In the genomic region with DNA sequence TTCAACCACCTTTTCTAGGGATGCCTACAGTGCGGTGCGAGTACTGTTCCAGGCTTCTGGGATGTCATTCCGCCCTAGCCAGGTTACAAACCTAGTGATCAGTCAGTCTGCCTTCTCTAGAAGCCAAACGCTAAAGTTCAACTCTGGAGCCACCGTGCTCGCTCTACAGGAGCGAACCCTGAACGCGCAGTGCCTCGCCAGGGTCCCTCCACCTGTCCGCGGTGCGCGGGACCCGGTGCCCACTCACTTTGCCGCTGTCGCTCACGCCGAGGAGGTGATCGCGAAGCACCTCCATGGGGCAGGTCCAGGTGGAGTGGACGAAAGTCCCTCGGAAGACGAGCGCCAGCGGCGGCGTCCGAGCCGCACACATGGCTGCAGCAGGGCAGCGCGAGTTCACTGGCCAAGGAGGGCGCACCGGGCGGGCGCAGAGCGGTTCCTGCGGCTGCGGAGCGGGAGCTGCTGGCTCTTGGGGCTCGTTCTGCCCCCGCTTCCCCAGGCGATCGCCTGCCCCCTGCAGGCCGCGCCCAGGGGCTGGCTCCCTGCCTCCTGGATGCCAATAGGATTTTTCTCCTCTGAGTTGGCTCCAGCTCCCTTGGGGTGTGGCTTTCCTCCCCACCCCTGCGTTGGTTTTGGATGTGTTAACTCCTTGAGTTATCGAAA, we compare ENCODE assay signal across 8 mouse cellular contexts. TPM values are rescaled to one million over a fixed set of nuclear protein-coding genes. Genes with fewer than 3 reads are reported as not detected.
DNase-seq lines count a peak whose midpoint lies in the region.

No protein-coding gene starts in this region.

- peaks cover 37% of the 10 kb centered on the region for H3K36me3 ChIP-seq in megakaryocyte, embryonic 14.5 days (replicated peaks; ENCODE audit: low read length)

- DNase-seq in Muller cell, postnatal 12 days (ENCODE audit: inconsistent ontology term): peak; percentile 84
- DNase-seq in embryo, embryonic 10 days (ENCODE audit: low spot score): peak; percentile 63
- DNase-seq in gastrocnemius, postnatal 10 days: peak; percentile 57
- DNase-seq in induced T-regulatory cell, adult 2 months (ENCODE audit: low read depth): peak; percentile 21
- peak; percentile 70 to 84 for DNase-seq in left cerebral cortex, postnatal 10 days (ENCODE audit: extremely low spot score in 1 of 2, low spot score in 2 of 2)
- DNase-seq in right cerebral cortex, postnatal 14 days: peak; percentile 83
- DNase-seq in urinary bladder, postnatal 14 days (ENCODE audit: low spot score): peak; percentile 83

- H3K4me3 ChIP-seq in megakaryocyte, embryonic 14.5 days (replicated peaks): peak overlapping the region; percentile 92

- peaks cover 15% of the 10 kb centered on the region for H3K9me3 ChIP-seq in megakaryocyte, embryonic 14.5 days

- peaks cover 41% of the 10 kb centered on the region for H3K4me1 ChIP-seq in megakaryocyte, embryonic 14.5 days

- intact Hi-C loops in left cerebral cortex, postnatal 10 days (cut with DNase I): loop anchor here (5.0 kb wide), 1 partner anchor 100 kb away; no protein-coding TSS in a partner anchor

- no peaks in the 10 kb centered on the region for H3K27me3 ChIP-seq in megakaryocyte, embryonic 14.5 days (replicated peaks)

RNA-seq across cellular contexts. Expression of a gene that starts 1.0 kb away (rescaled TPM):
- 1 to 10 TPM; 2.3 to 3.6 TPM for total RNA-seq in gastrocnemius, postnatal 10 days (2021)
- total RNA-seq in left cerebral cortex, postnatal 10 days (2021): 100 to 1,000 TPM; 250 to 256 TPM
- polyA plus RNA-seq in megakaryocyte, embryonic 14.5 days (2012; ENCODE audit: insufficient read depth, low replicate concordance): 2.8 and 4.7 TPM in 2 replicates

Comparison
In these comparisons a context has a peak if more than half of its experiments do, and no peak if none do; other contexts are left out.
1. Peak in every context shown above with its lines: DNase-seq and H3K4me3 ChIP-seq.
2. DNase-seq: peak in every context shown above with its lines; median percentile 84 in Muller cell, postnatal 12 days; 83 in right cerebral cortex, postnatal 14 days; 83 in urinary bladder, postnatal 14 days; 77 in left cerebral cortex, postnatal 10 days; 63 in embryo, embryonic 10 days; 57 in gastrocnemius, postnatal 10 days; 21 in induced T-regulatory cell, adult 2 months.
3. RNA of a gene that starts 1.0 kb away (total RNA-seq): 250 to 256 TPM in left cerebral cortex, postnatal 10 days; 2.3 to 3.6 TPM in gastrocnemius, postnatal 10 days; every median in the first group is over 10 times any median in the second.